Comparison of ENCODE assay signal across 14 mouse cellular contexts in genomic region chr12:112630029-112630428, GRCm38 (mm10).
"Had no signal": no experiment of that assay in that cellular context is flagged by ENCODE, and none has a peak within 500 bp of the region (broad histone marks: within the 10 kb centered on the region; RNA-seq: fewer than 3 reads in every experiment).

No protein-coding gene starts in this region.

- H3K9ac ChIP-seq: kidney, embryonic 15.5 days; limb, embryonic 12.5 days; limb, embryonic 15.5 days; liver, embryonic 15.5 days; midbrain, embryonic 12.5 days; midbrain, embryonic 15.5 days; neural tube, embryonic 13.5 days had no signal

- H3K27me3 ChIP-seq: kidney, embryonic 15.5 days; limb, embryonic 12.5 days; limb, embryonic 15.5 days; liver, embryonic 15.5 days; midbrain, embryonic 12.5 days; midbrain, embryonic 15.5 days; neural tube, embryonic 13.5 days had no signal

- DNase-seq: kidney, postnatal 10 days; kidney, postnatal 36 days; left cerebral cortex, postnatal 4 days; retina, postnatal 1 day; right cerebral cortex, postnatal 25 days; thymus, adult 18-20 months; thymus, postnatal 36 days had no signal

- H3K27ac ChIP-seq: limb, embryonic 12.5 days; limb, embryonic 15.5 days; midbrain, embryonic 12.5 days; midbrain, embryonic 15.5 days; neural tube, embryonic 13.5 days had no signal

- H3K4me3 ChIP-seq: kidney, embryonic 15.5 days; limb, embryonic 12.5 days; limb, embryonic 15.5 days; liver, embryonic 15.5 days; midbrain, embryonic 12.5 days; midbrain, embryonic 15.5 days; neural tube, embryonic 13.5 days had no signal

- H3K36me3 ChIP-seq: kidney, embryonic 15.5 days; limb, embryonic 12.5 days; limb, embryonic 15.5 days; liver, embryonic 15.5 days; midbrain, embryonic 12.5 days; midbrain, embryonic 15.5 days; neural tube, embryonic 13.5 days had no signal

- H3K9me3 ChIP-seq: kidney, embryonic 15.5 days; limb, embryonic 12.5 days; limb, embryonic 15.5 days; liver, embryonic 15.5 days; midbrain, embryonic 12.5 days; midbrain, embryonic 15.5 days; neural tube, embryonic 13.5 days had no signal
